Mouse (Mus musculus): ENCODE measurements around the gene Sp9. TPM values are rescaled to one million over a fixed set of nuclear protein-coding genes. Genes with fewer than 3 reads are reported as not detected.

The Sp9 gene
- polyA plus RNA-seq, 1 experiment from 2014 or later, result 1.5 TPM

DNA sequence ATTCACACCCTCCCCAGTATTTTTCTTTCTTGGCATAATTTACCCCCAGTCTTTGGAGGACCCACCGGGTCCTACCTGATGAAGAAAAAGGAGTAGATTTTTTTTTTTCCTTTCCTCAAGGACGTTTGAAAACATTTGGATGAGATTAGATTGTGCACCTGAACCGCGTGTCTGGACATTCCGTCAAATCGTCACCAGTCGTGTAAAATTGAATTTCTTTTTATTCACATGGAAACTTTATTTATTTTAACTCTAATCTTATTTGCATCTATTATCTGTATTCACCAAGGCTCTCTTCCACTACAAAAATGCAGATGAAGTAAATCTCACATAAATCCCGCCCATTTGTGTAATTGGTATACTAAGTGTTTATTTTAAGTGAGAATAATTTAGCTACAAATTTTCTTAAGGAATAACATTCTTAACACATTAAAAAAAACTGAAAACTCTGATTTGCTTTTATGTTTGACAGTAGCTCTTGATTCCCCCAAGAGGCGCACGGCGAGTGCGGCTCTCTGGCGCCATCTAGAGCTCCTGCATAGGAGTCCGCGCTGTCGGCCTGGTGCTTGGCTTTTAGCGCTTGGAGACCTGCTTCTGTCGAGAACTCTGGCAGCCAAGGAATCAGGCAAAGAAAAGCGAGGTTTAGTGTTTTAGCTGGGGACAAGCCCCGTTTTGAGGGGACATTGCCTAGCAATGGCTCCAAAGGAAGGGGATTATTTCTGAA, 6.6 kb downstream of the Sp9 start:
- Histone ChIP-seq H3K27me3 (ENCODE audit: control insufficient read depth, insufficient read depth, low read length) (peaks cover 21% of the 10 kb centered on the region), H3K27ac (ENCODE audit: low read depth, low read length) (no peak overlapping the region), H3K36me3 (ENCODE audit: control insufficient read depth, insufficient read depth, low read length) (no peaks in the 10 kb centered on the region), H3K9ac (replicated peaks; ENCODE audit: low read depth, low read length) (0 out of 2 replicates have a peak overlapping the region, but pooled peaks have one; percentile 8), H3K4me3 (ENCODE audit: low read depth, low read length) (no peak overlapping the region; the same call in 1 of the 2 replicates), H3K4me1 (ENCODE audit: control insufficient read depth, insufficient read depth, low read length) (peaks cover 8% of the 10 kb centered on the region), H3K9me3 (ENCODE audit: control insufficient read depth, low read length) (no peaks in the 10 kb centered on the region), H3K4me2 (ENCODE audit: low read depth, low read length) (peak overlapping the region; percentile 12; the same call in 1 of the 2 replicates)
- ATAC-seq (ENCODE audit: low read depth), result peak; percentile 59; the same call in 1 of the 2 replicates
- WGBS, result 2% methylated on average over 20 of the region's 20 CpGs

DNA sequence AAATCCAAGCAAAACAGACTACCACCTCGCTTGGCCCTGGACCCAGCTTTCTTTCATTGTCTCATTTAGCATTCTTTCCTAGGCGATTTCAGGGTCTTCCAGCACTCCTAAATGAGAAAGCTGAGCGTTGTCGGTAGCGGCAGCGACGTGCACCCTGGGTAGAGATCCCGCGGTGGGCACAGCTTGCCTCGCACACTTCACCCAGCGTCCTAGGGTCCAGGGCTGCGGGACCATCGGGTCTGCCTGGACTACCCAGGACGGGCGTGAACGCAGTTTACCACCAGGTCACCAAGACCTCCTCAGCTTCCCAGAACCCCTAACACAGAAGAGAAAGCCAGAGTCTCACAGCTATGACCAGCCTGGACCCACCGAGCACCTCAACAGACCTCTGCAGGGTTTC, 7.1 kb downstream of the Sp9 start:
- ATAC-seq (ENCODE audit: low read depth), result no peak; the same call in 1 of the 2 replicates
- peaks cover 6% of the 10 kb centered on the region for H3K4me1 ChIP-seq (ENCODE audit: control insufficient read depth, insufficient read depth, low read length)
- WGBS, result under 1% methylated on average over 17 of the region's 17 CpGs
- H3K4me3 ChIP-seq (ENCODE audit: low read depth, low read length), result no peak overlapping the region; the same call in 1 of the 2 replicates
- peaks cover 21% of the 10 kb centered on the region for H3K27me3 ChIP-seq (ENCODE audit: control insufficient read depth, insufficient read depth, low read length)
- no peaks in the 10 kb centered on the region for H3K9me3 ChIP-seq (ENCODE audit: control insufficient read depth, low read length)
- no peaks in the 10 kb centered on the region for H3K36me3 ChIP-seq (ENCODE audit: control insufficient read depth, insufficient read depth, low read length)
- no peak overlapping the region for H3K27ac ChIP-seq (ENCODE audit: low read depth, low read length)
- 0 out of 2 replicates have a peak overlapping the region, but pooled peaks have one; percentile 8 for H3K9ac ChIP-seq (replicated peaks; ENCODE audit: low read depth, low read length)
- H3K4me2 ChIP-seq (ENCODE audit: low read depth, low read length), result peak overlapping the region; percentile 12; the same call in 1 of the 2 replicates

DNA sequence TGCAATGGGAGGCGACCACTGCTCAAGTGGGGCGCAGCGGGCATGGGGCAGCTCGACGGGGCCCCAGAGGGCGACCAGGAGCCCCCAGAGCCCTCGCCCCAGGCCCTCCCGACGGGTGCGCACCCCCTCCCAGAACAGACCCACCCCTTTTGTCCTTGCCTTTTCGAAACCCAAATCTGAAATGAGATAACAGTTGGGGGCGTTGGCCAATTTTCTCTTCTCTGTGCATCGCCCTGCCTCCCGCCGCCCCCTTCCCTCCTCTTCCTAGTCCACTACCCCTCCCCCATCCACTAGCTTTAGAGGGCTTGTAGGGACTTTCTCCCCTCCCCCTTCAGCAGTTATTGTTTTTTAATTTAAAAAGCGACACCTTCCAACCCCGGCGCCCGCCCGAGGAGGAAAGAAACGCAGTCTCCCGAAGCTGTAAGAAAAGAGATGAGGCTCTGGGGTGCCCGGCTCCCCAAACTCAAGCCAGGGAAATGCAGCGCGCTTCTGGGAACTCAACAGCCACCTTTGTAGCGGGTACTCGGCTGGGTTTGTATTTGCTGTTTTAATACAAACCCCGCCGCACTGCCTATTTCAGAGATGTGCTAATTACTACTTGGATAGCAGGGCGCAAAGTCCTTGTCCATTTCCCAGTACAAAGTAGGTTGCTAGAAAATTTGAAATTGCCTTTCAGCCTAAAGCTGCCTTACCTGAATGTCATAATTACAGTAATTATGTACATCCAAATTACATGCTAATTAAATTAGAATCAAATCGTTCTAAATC, 7.7 kb downstream of the Sp9 start:
- peak; percentile 56; the same call in 1 of the 2 replicates for ATAC-seq (ENCODE audit: low read depth)
- WGBS, result under 1% methylated on average over 29 of the region's 31 CpGs
- Histone ChIP-seq H3K9me3 (ENCODE audit: control insufficient read depth, low read length) (no peaks in the 10 kb centered on the region), H3K4me3 (ENCODE audit: low read depth, low read length) (no peak overlapping the region; the same call in 1 of the 2 replicates), H3K27me3 (ENCODE audit: control insufficient read depth, insufficient read depth, low read length) (peaks cover 21% of the 10 kb centered on the region), H3K4me2 (ENCODE audit: low read depth, low read length) (peak overlapping the region; percentile 12; the same call in 1 of the 2 replicates), H3K27ac (ENCODE audit: low read depth, low read length) (no peak overlapping the region), H3K9ac (replicated peaks; ENCODE audit: low read depth, low read length) (0 out of 2 replicates have a peak overlapping the region, but pooled peaks have one; percentile 8), H3K4me1 (ENCODE audit: control insufficient read depth, insufficient read depth, low read length) (peaks cover under 1% of the 10 kb centered on the region; the same call in 1 of the 2 replicates), H3K36me3 (ENCODE audit: control insufficient read depth, insufficient read depth, low read length) (no peaks in the 10 kb centered on the region)

DNA sequence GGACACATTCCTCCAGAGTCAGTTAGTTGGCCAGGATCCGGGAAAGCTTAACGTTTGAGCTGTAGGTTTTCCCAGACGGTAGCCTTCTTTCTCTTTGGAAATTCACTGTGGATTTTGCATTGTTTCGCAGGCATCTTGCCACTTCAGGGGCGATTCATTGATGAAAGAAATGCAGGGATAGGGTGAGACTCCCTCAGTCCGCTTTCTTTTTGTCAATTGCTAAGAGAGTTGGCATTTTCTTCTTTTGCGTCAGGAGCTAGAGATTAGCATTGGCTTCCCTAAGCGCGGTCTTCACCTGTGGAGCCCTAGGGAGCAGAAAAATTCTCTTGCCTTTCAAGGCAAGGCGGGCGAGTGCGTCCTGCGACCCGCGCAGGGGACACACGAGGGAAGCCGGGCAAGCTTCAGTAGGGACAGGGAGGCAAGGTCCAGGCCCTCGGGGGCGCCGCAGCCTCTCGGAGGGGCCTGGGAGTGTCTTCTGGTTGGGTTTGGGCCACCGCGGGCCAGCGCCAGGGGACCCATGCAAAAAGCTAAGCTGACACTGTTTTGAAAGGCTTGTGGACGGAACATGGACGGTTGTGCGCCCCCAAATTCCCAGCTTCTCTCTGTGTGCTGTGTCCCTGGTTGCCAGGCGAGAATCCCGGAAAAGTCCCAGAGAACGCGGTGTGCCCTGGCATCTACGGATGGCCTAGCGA, 8.8 kb downstream of the Sp9 start:
- 0 out of 2 replicates have a peak overlapping the region, but pooled peaks have one; percentile 2 for H3K4me2 ChIP-seq (ENCODE audit: low read depth, low read length)
- H3K27ac ChIP-seq (ENCODE audit: low read depth, low read length), result no peak overlapping the region
- H3K36me3 ChIP-seq (ENCODE audit: control insufficient read depth, insufficient read depth, low read length), result no peaks in the 10 kb centered on the region
- H3K9ac ChIP-seq (replicated peaks; ENCODE audit: low read depth, low read length), result no peak overlapping the region
- H3K27me3 ChIP-seq (ENCODE audit: control insufficient read depth, insufficient read depth, low read length), result peaks cover 21% of the 10 kb centered on the region
- H3K9me3 ChIP-seq (ENCODE audit: control insufficient read depth, low read length), result no peaks in the 10 kb centered on the region
- 3% methylated on average over 33 of the region's 33 CpGs for WGBS
- no peak overlapping the region for H3K4me3 ChIP-seq (ENCODE audit: low read depth, low read length)
- ATAC-seq (ENCODE audit: low read depth), result no peak
- H3K4me1 ChIP-seq (ENCODE audit: control insufficient read depth, insufficient read depth, low read length), result no peaks in the 10 kb centered on the region

DNA sequence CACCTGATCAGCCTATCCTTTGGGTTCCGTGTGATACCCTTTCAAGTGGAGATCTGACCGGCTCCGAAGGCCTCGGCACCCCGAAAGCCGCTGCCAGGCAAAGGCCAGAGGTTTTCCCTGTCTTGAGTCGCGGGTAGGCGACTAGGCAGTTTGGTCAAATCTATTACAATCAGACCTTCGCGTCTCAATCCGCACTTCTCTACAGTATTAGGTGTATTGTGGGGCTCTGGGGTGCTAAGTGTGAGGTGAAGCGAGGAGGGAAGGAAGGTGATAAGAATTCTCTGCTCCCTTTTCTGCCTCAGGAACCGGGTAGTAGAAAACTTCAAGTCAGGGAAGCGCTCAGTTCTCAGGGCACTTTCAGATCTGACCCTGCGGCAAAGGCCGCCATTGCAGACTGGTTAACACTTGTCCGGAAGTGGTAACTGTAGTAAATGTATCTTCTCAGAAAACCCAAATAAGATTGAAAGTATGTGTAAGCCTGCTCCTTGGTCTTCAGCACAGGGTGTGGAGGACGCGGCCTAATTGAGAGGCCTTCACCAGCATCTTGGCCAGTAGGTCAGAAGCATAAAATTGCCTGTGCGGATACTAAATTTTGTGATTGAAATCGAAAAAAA, 9.4 kb downstream of the Sp9 start:
- no peaks in the 10 kb centered on the region for H3K36me3 ChIP-seq (ENCODE audit: control insufficient read depth, insufficient read depth, low read length)
- H3K4me2 ChIP-seq (ENCODE audit: low read depth, low read length), result 0 out of 2 replicates have a peak overlapping the region, but pooled peaks have one; percentile 2
- H3K9ac ChIP-seq (replicated peaks; ENCODE audit: low read depth, low read length), result no peak overlapping the region
- no peak for ATAC-seq (ENCODE audit: low read depth)
- H3K4me3 ChIP-seq (ENCODE audit: low read depth, low read length), result no peak overlapping the region
- H3K9me3 ChIP-seq (ENCODE audit: control insufficient read depth, low read length), result no peaks in the 10 kb centered on the region
- H3K4me1 ChIP-seq (ENCODE audit: control insufficient read depth, insufficient read depth, low read length), result no peaks in the 10 kb centered on the region
- WGBS, result 15% methylated on average over 22 of the region's 22 CpGs
- peaks cover 20% of the 10 kb centered on the region for H3K27me3 ChIP-seq (ENCODE audit: control insufficient read depth, insufficient read depth, low read length)
- no peak overlapping the region for H3K27ac ChIP-seq (ENCODE audit: low read depth, low read length)

DNA sequence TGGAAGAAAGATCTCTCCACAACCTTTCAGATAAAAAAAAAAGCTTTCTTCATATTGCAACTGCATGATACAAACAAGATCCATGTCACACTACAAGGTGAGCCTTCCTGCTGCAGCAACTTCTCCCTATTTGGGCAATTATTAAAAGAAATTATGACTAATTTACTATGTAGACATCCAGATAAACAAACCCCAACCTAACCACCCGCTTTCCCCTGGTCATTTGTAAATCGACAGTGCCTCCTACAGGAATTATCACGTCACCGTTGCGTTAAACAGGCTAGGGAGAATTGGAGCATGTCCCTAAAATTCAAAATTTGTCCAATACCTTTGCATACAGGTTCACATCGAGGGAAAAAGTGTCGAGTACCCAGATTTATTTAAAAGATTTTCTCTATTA, 10.0 kb downstream of the Sp9 start:
- H3K27ac ChIP-seq (ENCODE audit: low read depth, low read length), result no peak overlapping the region
- WGBS, result 9% methylated on average over 7 of the region's 7 CpGs
- H3K9me3 ChIP-seq (ENCODE audit: control insufficient read depth, low read length), result no peaks in the 10 kb centered on the region
- no peak overlapping the region for H3K4me2 ChIP-seq (ENCODE audit: low read depth, low read length)
- H3K4me3 ChIP-seq (ENCODE audit: low read depth, low read length), result no peak overlapping the region
- peaks cover 17% of the 10 kb centered on the region for H3K27me3 ChIP-seq (ENCODE audit: control insufficient read depth, insufficient read depth, low read length)
- ATAC-seq (ENCODE audit: low read depth), result no peak
- no peak overlapping the region for H3K9ac ChIP-seq (replicated peaks; ENCODE audit: low read depth, low read length)
- no peaks in the 10 kb centered on the region for H3K4me1 ChIP-seq (ENCODE audit: control insufficient read depth, insufficient read depth, low read length)
- H3K36me3 ChIP-seq (ENCODE audit: control insufficient read depth, insufficient read depth, low read length), result no peaks in the 10 kb centered on the region

DNA sequence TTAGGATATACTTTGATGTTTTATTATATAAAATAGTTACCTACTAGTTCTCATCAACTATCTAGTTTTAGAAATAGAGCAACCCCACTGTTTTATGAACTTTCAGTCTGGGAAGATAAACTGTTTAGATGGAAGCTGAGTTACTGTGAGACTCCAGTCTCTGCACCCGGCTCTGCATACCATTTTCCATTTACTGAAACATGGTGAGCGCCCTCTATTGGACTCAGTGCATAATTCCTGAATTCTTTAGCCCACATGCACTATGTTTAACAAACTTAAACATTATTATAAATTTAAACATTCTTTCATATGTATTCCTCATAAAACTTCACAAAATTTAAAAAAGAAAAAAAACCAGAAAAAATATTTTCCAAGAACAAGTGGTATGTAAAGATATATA, 13.9 kb downstream of the Sp9 start:
- no peaks in the 10 kb centered on the region for H3K4me1 ChIP-seq (ENCODE audit: control insufficient read depth, insufficient read depth, low read length)
- peaks cover 10% of the 10 kb centered on the region for H3K27me3 ChIP-seq (ENCODE audit: control insufficient read depth, insufficient read depth, low read length)
- no peak overlapping the region for H3K4me2 ChIP-seq (ENCODE audit: low read depth, low read length)
- WGBS, result 6% methylated on average over 2 of the region's 2 CpGs
- H3K9me3 ChIP-seq (ENCODE audit: control insufficient read depth, low read length), result no peaks in the 10 kb centered on the region
- H3K9ac ChIP-seq (replicated peaks; ENCODE audit: low read depth, low read length), result no peak overlapping the region
- H3K4me3 ChIP-seq (ENCODE audit: low read depth, low read length), result no peak overlapping the region
- no peak for ATAC-seq (ENCODE audit: low read depth)
- H3K36me3 ChIP-seq (ENCODE audit: control insufficient read depth, insufficient read depth, low read length), result peaks cover 11% of the 10 kb centered on the region; the same call in 1 of the 2 replicates
- H3K27ac ChIP-seq (ENCODE audit: low read depth, low read length), result no peak overlapping the region

DNA sequence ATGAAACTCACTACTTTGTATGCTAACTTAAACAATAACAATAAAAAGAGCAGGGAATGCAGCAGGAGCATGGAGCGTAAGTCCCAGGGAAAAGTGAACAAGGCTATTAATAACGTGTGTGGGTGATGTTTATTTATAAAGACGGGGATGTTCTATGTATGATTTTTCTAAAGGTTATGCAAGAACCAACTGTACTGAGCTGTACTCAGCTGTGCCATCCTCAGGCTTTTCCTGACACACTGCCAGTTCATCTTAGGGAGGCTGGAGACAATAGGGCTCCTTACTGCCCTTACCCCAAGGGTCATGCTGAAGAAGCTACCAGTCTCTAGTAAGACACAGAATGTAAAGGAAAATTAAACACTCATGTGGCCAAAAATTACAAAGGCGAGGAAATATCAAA, 19.4 kb downstream of the Sp9 start:
- Histone ChIP-seq H3K9me3 (ENCODE audit: control insufficient read depth, low read length) (no peaks in the 10 kb centered on the region), H3K9ac (replicated peaks; ENCODE audit: low read depth, low read length) (no peak overlapping the region), H3K36me3 (ENCODE audit: control insufficient read depth, insufficient read depth, low read length) (peaks cover 12% of the 10 kb centered on the region; the same call in 1 of the 2 replicates), H3K4me3 (ENCODE audit: low read depth, low read length) (no peak overlapping the region), H3K27me3 (ENCODE audit: control insufficient read depth, insufficient read depth, low read length) (no peaks in the 10 kb centered on the region), H3K4me2 (ENCODE audit: low read depth, low read length) (no peak overlapping the region), H3K27ac (ENCODE audit: low read depth, low read length) (no peak overlapping the region), H3K4me1 (ENCODE audit: control insufficient read depth, insufficient read depth, low read length) (no peaks in the 10 kb centered on the region)
- no peak for ATAC-seq (ENCODE audit: low read depth)
- 89% methylated on average over 4 of the region's 4 CpGs for WGBS

All from neural tube, embryonic 14.5 days (tissue).